Mouse (Mus musculus) forebrain, embryonic 16.5 days (tissue): ENCODE measurements around the gene Kcnh8. TPM values are rescaled to one million over a fixed set of nuclear protein-coding genes. Genes with fewer than 3 reads are reported as not detected.
A peak's percentile ranks its signal among the peaks of the same experiment; 100 is the strongest.

ENCODE experiments used
- ATAC-seq: fragments of 200-750 bp; cut with Nextera tagmentation; 2 replicates; pipeline ENCODE4 v1.8.0; 2017; ENCODE audit warnings: mild to moderate bottlenecking, moderate library complexity
- H3K27ac ChIP-seq: fragments of 300-500 bp; sonication (generic); 2 replicates; pipeline ENCODE4 v1.5.1; 2014; ENCODE audit warnings: low read length, control low read depth
- H3K27me3 ChIP-seq: fragments of 300-500 bp; sonication (generic); replicated peaks from 2 replicates; pipeline ENCODE4 v1.6.1; 2014; ENCODE audit warnings: low read length; ENCODE audit not compliant: control insufficient read depth, insufficient read depth
- H3K36me3 ChIP-seq: fragments of 300-500 bp; sonication (generic); 2 replicates; pipeline ENCODE4 v1.6.1; 2014; ENCODE audit not compliant: control insufficient read depth, insufficient read depth
- H3K4me1 ChIP-seq: fragments of 300-500 bp; sonication (generic); replicated peaks from 2 replicates; pipeline ENCODE4 v1.6.1; 2014; ENCODE audit warnings: low read length; ENCODE audit not compliant: control insufficient read depth, insufficient read depth
- H3K4me2 ChIP-seq: fragments of 300-500 bp; sonication (generic); 2 replicates; pipeline ENCODE4 v1.6.1; 2014; ENCODE audit warnings: mild to moderate bottlenecking, low read length, control low read depth
- H3K4me3 ChIP-seq: fragments of 300-500 bp; sonication (generic); replicated peaks from 2 replicates; pipeline ENCODE4 v1.5.1; 2014; ENCODE audit warnings: mild to moderate bottlenecking, low read length, control low read depth
- H3K9ac ChIP-seq: fragments of 300-500 bp; sonication (generic); replicated peaks from 2 replicates; pipeline ENCODE4 v1.6.1; 2014; ENCODE audit warnings: low read depth, low read length, control low read depth
- H3K9me3 ChIP-seq: fragments of 300-500 bp; sonication (generic); 2 replicates; pipeline ENCODE4 v1.6.1; 2016; ENCODE audit warnings: low read length; ENCODE audit not compliant: control insufficient read depth
- WGBS: fragments of 180-500 bp; shearing (Covaris S2); extraction: QIAGEN DNeasy Blood & Tissue Kit; methylation state at CpG from one replicate; pipeline ENCODE4 v1.1.7; 2014; 5-methylcytosine and 5-hydroxymethylcytosine counted together
- polyA plus RNA-seq: library from polyadenylated mRNA; unstranded; fragments of >200 nt; fragmentation: Nextera tagmentation; extraction: Ambion mirVana; gene quantifications from 2 replicates; pipeline ENCODE4 v1.2.1, GENCODE M21; 2015

Gene Kcnh8
- polyA plus RNA-seq, 1 experiment from 2014 or later: 4.8 TPM

DNA sequence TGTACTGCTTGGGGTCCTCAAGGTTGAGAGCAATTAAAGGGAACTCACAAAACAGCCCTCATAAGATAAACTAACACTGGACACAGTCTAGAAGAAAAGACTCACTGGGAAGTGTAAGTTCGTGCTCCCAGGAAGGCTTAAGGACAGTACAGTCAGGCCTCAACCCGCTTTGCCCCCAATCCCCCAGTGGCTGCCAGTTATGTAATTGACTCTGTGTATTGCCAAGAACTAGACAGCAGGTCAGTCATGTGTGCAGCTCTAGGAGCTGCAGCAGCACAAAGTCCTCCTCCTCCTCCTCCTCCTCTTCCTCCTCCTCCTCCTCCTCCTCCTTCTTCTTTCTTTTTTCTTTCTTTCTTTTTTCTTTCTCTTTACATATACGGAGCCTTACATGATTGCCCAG, 185.6 kb downstream of the Kcnh8 start:
- no peak for ATAC-seq
- no peaks in the 10 kb centered on the region for H3K27me3 ChIP-seq
- no peaks in the 10 kb centered on the region for H3K36me3 ChIP-seq
- no peak overlapping the region for H3K4me3 ChIP-seq
- H3K4me1 ChIP-seq: no peaks in the 10 kb centered on the region
- H3K9ac ChIP-seq: no peak overlapping the region
- 59% methylated on average over 3 of the region's 3 CpGs for WGBS
- H3K9me3 ChIP-seq: no peaks in the 10 kb centered on the region
- H3K4me2 ChIP-seq: no peak overlapping the region
- H3K27ac ChIP-seq: no peak overlapping the region

DNA sequence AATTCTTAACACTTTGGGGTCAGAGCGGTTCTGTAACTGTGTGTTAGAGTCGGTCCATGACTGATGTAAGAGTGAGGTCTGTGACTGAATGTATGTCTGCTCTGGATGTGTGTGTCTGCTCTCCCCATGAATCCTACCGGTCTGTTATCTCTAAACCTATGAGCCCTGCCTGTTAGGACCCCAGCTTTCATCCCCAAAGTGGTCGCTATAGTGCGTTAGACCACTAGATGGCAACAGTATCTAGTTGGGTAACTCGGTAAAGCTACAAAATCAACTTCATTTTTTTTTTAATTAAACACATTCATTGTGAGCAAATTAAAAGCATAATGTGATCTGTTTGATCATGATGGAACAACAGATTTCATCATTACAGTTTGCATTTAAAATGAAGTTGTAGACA, 202.0 kb downstream of the Kcnh8 start:
- Histone ChIP-seq H3K27ac (no peak overlapping the region), H3K4me2 (no peak overlapping the region), H3K27me3 (no peaks in the 10 kb centered on the region), H3K9ac (no peak overlapping the region), H3K4me1 (no peaks in the 10 kb centered on the region), H3K4me3 (no peak overlapping the region), H3K36me3 (no peaks in the 10 kb centered on the region), H3K9me3 (no peaks in the 10 kb centered on the region)
- no peak for ATAC-seq
- WGBS: 64% methylated on average over 6 of the region's 6 CpGs

DNA sequence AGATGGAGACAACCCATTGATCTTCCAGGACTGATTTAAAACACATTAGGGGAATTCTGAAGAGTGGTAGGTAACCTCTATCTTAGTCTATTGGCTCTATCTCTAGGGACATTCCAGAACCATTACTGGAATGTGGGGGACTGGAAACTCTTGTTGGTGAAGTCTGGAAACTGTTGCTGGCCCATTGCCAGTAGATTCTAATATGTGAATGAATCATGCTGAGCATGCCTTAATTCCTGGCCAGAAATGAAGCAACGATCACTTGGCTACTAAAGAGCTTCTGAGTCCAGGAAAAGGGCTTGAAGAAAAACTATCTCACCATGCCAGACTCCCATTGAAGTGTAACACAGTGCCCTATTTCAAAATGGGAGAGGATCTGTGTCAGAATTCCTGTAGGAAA, 208.3 kb downstream of the Kcnh8 start:
- no peak overlapping the region for H3K9ac ChIP-seq
- H3K27ac ChIP-seq: no peak overlapping the region
- WGBS: 29% methylated on average over 1 of the region's 1 CpGs
- no peaks in the 10 kb centered on the region for H3K4me1 ChIP-seq
- no peaks in the 10 kb centered on the region for H3K9me3 ChIP-seq
- no peak for ATAC-seq
- no peak overlapping the region for H3K4me3 ChIP-seq
- no peak overlapping the region for H3K4me2 ChIP-seq
- H3K27me3 ChIP-seq: no peaks in the 10 kb centered on the region
- H3K36me3 ChIP-seq: no peaks in the 10 kb centered on the region

DNA sequence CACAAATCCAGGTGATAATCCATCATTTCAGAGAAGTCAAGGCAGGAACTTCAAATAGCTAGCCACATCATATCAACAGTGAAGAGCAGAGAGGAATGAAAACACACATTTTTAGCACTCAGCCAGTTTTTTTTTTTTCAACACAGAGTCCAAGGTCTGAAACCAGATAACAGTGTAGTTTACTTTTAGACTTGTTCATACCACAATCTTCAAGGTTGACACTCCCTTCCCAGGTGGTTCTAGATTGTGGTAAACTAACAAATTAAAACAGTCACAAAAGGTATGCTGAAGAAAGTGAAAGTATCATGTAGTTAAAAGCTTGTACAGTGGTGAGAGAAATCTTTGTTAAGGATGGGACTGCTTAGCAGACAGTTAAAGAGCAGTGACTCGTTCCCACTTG, 216.5 kb downstream of the Kcnh8 start:
- Histone ChIP-seq H3K9me3 (no peaks in the 10 kb centered on the region), H3K9ac (no peak overlapping the region), H3K4me1 (no peaks in the 10 kb centered on the region), H3K4me3 (no peak overlapping the region), H3K27me3 (no peaks in the 10 kb centered on the region), H3K27ac (no peak overlapping the region), H3K4me2 (no peak overlapping the region), H3K36me3 (no peaks in the 10 kb centered on the region)
- ATAC-seq: no peak
- WGBS: 73% methylated on average over 1 of the region's 1 CpGs

DNA sequence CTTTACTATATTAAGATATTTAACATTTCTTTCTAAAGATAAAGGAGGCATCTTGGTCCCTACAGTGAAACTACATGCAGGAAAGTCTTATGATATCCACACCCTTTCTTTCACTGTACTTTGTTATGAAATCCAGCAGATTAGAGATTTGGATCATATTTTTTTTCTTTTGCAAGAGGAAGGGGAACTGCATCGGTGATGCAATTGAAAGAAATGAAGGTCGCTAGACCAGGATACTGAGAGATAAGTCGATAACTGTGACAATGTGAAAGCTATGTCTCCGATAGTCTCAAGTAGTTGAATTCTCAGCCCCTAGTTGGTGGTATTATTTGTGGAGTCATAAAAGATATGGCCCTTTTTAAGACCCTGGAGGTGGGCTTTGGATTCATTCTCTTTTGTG, 227.2 kb downstream of the Kcnh8 start:
- no peak overlapping the region for H3K4me3 ChIP-seq
- H3K27me3 ChIP-seq: no peaks in the 10 kb centered on the region
- WGBS: 95% methylated on average over 4 of the region's 4 CpGs
- H3K9me3 ChIP-seq: no peaks in the 10 kb centered on the region
- no peak overlapping the region for H3K27ac ChIP-seq
- H3K4me2 ChIP-seq: no peak overlapping the region
- H3K36me3 ChIP-seq: no peaks in the 10 kb centered on the region
- no peaks in the 10 kb centered on the region for H3K4me1 ChIP-seq
- no peak for ATAC-seq
- no peak overlapping the region for H3K9ac ChIP-seq

DNA sequence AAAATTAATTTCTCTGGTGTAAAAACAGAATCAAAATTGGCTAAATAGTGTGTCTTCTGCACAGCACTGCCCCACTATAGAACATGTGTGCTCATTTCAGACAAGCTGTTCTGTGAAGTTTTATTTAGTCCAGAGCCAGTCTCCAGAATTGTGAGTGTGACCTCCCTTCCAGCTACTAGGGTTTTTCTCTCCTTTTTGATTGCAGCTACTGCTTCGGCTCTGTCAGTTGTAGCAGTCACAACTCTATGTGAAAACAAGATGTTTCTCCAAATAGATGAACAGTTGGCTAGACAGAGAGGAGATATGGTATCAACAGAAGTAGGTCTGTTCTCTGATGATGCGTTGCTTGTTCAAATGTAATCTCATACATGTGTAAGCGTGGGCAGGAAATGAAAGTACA, 270.7 kb downstream of the Kcnh8 start:
- Histone ChIP-seq H3K4me2 (no peak overlapping the region), H3K4me1 (no peaks in the 10 kb centered on the region), H3K27me3 (no peaks in the 10 kb centered on the region), H3K27ac (no peak overlapping the region), H3K36me3 (no peaks in the 10 kb centered on the region), H3K9ac (no peak overlapping the region), H3K4me3 (no peak overlapping the region), H3K9me3 (no peaks in the 10 kb centered on the region)
- peak; percentile 83 for ATAC-seq
- whole genome bisulfite sequencing: 80% methylated on average over 3 of the region's 3 CpGs

DNA sequence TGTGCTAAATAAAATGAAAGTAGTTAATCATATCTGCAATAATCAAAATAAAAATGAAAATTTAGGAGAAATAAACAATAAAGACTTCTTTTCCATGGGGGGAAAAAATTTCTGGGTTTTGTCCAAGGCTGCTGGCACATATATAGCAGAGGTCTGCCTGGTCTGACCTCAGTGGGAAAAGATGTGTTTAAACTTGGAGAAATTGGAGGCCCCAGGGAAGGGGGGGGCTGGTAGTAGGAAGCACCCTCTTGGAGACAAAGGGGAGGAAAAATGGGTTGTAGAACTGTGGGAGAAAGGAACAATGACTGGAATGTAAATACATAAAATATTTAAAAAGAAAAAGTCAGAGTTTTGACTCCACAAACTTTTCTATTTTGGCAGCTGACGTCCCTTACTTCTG, 276.5 kb downstream of the Kcnh8 start:
- WGBS: 63% methylated on average over 1 of the region's 1 CpGs
- Histone ChIP-seq H3K9me3 (no peaks in the 10 kb centered on the region), H3K4me1 (no peaks in the 10 kb centered on the region), H3K4me2 (no peak overlapping the region), H3K27ac (no peak overlapping the region), H3K9ac (no peak overlapping the region), H3K4me3 (no peak overlapping the region), H3K27me3 (no peaks in the 10 kb centered on the region), H3K36me3 (no peaks in the 10 kb centered on the region)
- ATAC-seq: no peak

DNA sequence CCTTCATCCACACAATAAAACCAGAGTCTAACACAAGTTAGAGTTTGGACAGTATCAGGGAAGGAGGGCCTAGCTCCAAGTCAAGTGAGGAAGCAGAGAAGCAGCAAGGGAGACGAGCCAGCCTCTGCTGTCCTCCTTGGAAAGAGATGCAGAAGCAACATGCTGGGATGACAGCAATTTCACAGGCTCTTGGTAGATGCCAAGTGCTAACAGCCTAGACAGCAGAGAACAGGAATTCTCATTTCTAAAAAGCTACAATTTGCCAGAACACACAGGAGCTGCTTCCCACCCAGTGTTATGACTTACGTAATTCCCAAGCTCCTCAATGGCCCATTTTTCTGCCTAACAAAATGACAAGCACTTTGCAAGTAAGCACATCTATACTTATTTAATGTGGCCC, 277.5 kb downstream of the Kcnh8 start:
- Histone ChIP-seq H3K4me1 (no peaks in the 10 kb centered on the region), H3K4me2 (no peak overlapping the region), H3K27ac (no peak overlapping the region), H3K36me3 (no peaks in the 10 kb centered on the region), H3K4me3 (no peak overlapping the region), H3K9me3 (no peaks in the 10 kb centered on the region), H3K9ac (no peak overlapping the region), H3K27me3 (no peaks in the 10 kb centered on the region)
- ATAC-seq: peak; percentile 84
- 63% methylated on average over 2 of the region's 2 CpGs for WGBS

DNA sequence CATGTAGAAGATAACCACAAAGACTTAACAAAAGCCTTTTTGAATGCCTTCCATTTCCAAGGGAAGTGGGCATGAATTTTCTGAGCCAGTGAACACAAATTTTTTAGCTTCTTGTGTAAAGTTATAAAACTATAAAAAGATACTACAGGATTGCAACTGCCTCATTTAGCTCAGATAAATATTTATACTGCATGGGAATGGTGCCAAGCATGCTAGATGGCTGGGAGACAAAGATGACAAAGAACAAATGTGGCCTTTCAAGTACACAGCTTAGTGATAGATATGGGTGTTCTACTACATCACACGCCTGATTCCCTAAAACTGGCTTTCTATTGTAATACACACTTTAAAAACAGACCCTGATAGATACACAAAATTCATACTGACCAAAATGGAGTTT, 282.7 kb downstream of the Kcnh8 start:
- H3K4me3 ChIP-seq: no peak overlapping the region
- H3K9me3 ChIP-seq: no peaks in the 10 kb centered on the region
- no peaks in the 10 kb centered on the region for H3K27me3 ChIP-seq
- H3K36me3 ChIP-seq: no peaks in the 10 kb centered on the region
- WGBS: 76% methylated on average over 1 of the region's 1 CpGs
- no peak for ATAC-seq
- no peaks in the 10 kb centered on the region for H3K4me1 ChIP-seq
- H3K27ac ChIP-seq: no peak overlapping the region
- H3K9ac ChIP-seq: no peak overlapping the region
- no peak overlapping the region for H3K4me2 ChIP-seq

DNA sequence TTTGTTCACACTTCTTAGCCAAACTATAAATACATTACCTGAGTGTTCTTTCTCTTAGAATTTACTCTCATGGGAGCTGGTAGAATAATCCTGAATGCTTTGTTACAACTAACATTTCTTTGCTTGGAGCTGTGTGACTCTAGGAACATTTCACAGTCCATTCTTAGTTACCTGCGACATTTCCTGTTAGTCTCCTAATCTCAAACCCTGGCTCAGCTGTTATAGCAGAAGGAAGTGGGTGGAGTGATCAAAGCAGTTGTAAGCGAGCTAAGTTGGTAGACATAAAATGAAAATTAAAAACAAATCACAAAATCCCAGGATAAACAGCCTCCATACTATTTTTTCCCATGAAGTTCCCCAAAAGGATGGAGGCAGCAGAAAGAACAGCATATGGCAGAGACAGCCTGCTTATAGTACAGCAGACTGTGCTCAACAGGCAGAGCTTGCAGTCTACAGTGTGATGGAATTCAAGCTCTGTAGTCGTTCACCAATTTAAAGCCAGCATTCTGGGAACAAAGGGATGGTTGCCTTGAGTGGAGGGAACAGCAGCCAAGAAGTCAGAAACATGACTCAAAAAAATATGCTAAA, 318.1 kb downstream of the Kcnh8 start:
- no peak overlapping the region for H3K4me2 ChIP-seq
- H3K9ac ChIP-seq: no peak overlapping the region
- peak; percentile 83 for ATAC-seq
- no peak overlapping the region for H3K4me3 ChIP-seq
- no peaks in the 10 kb centered on the region for H3K9me3 ChIP-seq
- no peaks in the 10 kb centered on the region for H3K27me3 ChIP-seq
- H3K27ac ChIP-seq: no peak overlapping the region
- no peaks in the 10 kb centered on the region for H3K4me1 ChIP-seq
- WGBS: 66% methylated on average over 3 of the region's 3 CpGs
- no peaks in the 10 kb centered on the region for H3K36me3 ChIP-seq
